Mouse (Mus musculus): ENCODE data around the gene Hoxa2.

DNA sequence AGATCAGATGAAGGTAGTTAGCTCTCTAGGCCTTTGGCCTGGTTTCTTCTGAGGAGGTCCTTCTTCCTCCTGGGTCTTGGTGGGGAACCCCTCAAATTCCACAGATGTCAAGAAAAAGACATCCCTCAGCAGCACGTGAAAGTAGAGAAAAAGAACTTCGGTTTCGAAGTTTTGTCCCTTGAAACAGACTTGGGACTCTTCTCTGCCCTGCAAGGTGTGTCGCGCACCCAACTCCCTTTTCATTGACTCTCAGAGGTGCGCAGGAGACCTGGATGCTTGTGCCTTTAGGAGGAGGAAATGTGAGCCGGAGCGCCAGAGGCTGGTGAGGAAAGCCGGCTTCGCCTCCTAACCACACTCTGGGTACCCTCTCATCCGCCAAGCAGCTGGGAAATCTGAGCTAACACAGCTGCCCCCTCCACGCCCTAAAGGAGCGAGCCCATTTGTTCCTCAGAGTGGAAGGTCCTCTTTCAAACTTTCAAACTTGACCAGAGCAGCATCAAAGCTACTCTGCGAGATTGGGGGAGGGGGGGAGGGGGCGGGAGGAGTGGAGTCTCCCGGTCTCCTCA, 14.1 kb downstream of the Hoxa2 start:
- no peak for TF ChIP-seq CTCF (IDR thresholded peaks at IDR 0.05; ENCODE audit: extremely low read depth, insufficient read length, insufficient replicate concordance, low read depth, low read length)
- no peak for TF ChIP-seq POLR2A (IDR thresholded peaks at IDR 0.05; ENCODE audit: low read depth, low read length)

All from small intestine, adult 2 months (tissue).